Mouse (Mus musculus) forebrain, embryonic 16.5 days (tissue): ENCODE measurements around the gene Hmgb3. TPM values are rescaled to one million over a fixed set of nuclear protein-coding genes. Genes with fewer than 3 reads are reported as not detected.
A peak's percentile ranks its signal among the peaks of the same experiment; 100 is the strongest.

Source experiments
- ATAC-seq: fragments of 200-750 bp; cut with Nextera tagmentation; 2 replicates; pipeline ENCODE4 v1.8.0; 2017; ENCODE audit warnings: mild to moderate bottlenecking, moderate library complexity
- H3K27ac ChIP-seq: fragments of 300-500 bp; sonication (generic); 2 replicates; pipeline ENCODE4 v1.5.1; 2014; ENCODE audit warnings: low read length, control low read depth
- H3K27me3 ChIP-seq: fragments of 300-500 bp; sonication (generic); replicated peaks from 2 replicates; pipeline ENCODE4 v1.6.1; 2014; ENCODE audit warnings: low read length; ENCODE audit not compliant: control insufficient read depth, insufficient read depth
- H3K36me3 ChIP-seq: fragments of 300-500 bp; sonication (generic); 2 replicates; pipeline ENCODE4 v1.6.1; 2014; ENCODE audit not compliant: control insufficient read depth, insufficient read depth
- H3K4me1 ChIP-seq: fragments of 300-500 bp; sonication (generic); replicated peaks from 2 replicates; pipeline ENCODE4 v1.6.1; 2014; ENCODE audit warnings: low read length; ENCODE audit not compliant: control insufficient read depth, insufficient read depth
- H3K4me2 ChIP-seq: fragments of 300-500 bp; sonication (generic); 2 replicates; pipeline ENCODE4 v1.6.1; 2014; ENCODE audit warnings: mild to moderate bottlenecking, low read length, control low read depth
- H3K4me3 ChIP-seq: fragments of 300-500 bp; sonication (generic); replicated peaks from 2 replicates; pipeline ENCODE4 v1.5.1; 2014; ENCODE audit warnings: mild to moderate bottlenecking, low read length, control low read depth
- H3K9ac ChIP-seq: fragments of 300-500 bp; sonication (generic); replicated peaks from 2 replicates; pipeline ENCODE4 v1.6.1; 2014; ENCODE audit warnings: low read depth, low read length, control low read depth
- H3K9me3 ChIP-seq: fragments of 300-500 bp; sonication (generic); 2 replicates; pipeline ENCODE4 v1.6.1; 2016; ENCODE audit warnings: low read length; ENCODE audit not compliant: control insufficient read depth
- WGBS: fragments of 180-500 bp; shearing (Covaris S2); extraction: QIAGEN DNeasy Blood & Tissue Kit; methylation state at CpG from one replicate; pipeline ENCODE4 v1.1.7; 2014; 5-methylcytosine and 5-hydroxymethylcytosine counted together
- microRNA-seq: library from miRNA; unstranded; fragments of <30 nt; microRNA quantifications from one replicate; pipeline ENCODE4, GENCODE M21; 2017
- polyA plus RNA-seq: library from polyadenylated mRNA; unstranded; fragments of >200 nt; fragmentation: Nextera tagmentation; extraction: Ambion mirVana; gene quantifications from 2 replicates; pipeline ENCODE4 v1.2.1, GENCODE M21; 2015

Hmgb3 gene
- polyA plus RNA-seq, 1 experiment from 2014 or later = 535 TPM

DNA sequence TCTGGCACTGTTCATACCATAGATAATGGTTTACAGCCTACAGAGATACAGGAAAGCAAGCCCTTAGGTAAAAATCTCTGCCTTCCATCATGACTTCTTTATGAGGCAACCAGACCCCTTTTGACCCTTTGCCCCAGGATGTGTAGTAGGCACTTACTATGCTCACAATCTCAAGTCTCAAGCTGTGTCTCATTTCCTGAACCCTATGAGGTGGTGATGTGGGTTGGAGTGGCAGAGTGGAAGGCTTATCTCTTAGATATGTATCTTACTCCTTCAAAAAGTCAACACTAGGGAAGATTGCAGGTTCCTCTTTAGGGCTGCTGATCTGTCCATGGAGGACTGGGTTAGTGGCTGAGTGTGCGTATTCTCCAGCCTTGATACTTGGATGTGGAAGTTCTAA, 5.1 kb downstream of the Hmgb3 start:
- H3K27me3 ChIP-seq = no peaks in the 10 kb centered on the region
- peaks cover 4% of the 10 kb centered on the region for H3K4me1 ChIP-seq
- no peak overlapping the region for H3K9ac ChIP-seq
- ATAC-seq = no peak
- H3K4me2 ChIP-seq = no peak overlapping the region
- H3K9me3 ChIP-seq = no peaks in the 10 kb centered on the region
- 95% methylated on average over 1 of the region's 1 CpGs for WGBS
- no peak overlapping the region for H3K27ac ChIP-seq
- no peaks in the 10 kb centered on the region for H3K36me3 ChIP-seq
- H3K4me3 ChIP-seq = no peak overlapping the region

DNA sequence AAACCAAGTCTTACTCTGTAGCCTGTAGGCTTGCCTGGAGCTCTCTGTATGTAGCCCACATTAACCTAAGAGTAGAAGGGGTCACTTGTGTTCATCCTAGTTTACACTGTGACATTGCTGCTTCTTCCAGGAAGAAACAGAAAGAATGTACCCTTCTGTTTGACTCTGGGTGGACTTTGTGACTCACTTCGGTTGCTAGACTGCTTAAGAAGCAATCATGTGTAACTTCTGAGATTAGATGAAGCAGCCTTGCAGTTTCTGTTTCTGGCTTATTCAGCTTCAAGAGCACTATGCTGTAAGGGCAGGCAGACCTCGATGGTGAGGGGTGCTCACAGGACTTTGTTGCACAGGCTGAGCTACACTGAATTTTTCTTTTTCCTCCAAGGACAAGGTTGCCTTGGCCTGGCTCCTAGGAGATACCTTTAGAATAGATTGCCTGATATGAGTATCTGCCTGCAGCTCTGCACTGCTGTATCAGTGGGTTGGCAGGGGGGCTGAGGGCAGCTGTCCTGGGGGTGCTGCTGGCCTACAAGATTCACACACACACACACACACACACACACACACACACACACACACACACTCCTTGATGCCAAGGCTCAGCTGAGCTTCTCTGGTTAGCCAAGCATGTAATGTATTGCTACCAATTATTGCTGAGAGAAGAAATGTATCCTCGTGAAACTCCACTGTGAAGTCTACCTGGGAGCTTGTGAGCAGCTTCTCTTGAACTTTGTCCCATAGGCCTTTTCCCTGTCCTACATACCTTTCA, 17.6 kb downstream of the Hmgb3 start:
- 68% methylated on average over 3 of the region's 3 CpGs for WGBS
- H3K27ac ChIP-seq = no peak overlapping the region

GRCm38 (mm10) chrX:71575550-71575949, 19.8 kb downstream of the Hmgb3 start:
- Histone ChIP-seq H3K4me1 (no peaks in the 10 kb centered on the region), H3K4me3 (no peak overlapping the region), H3K4me2 (no peak overlapping the region), H3K9me3 (no peaks in the 10 kb centered on the region), H3K36me3 (no peaks in the 10 kb centered on the region), H3K27me3 (no peaks in the 10 kb centered on the region), H3K9ac (no peak overlapping the region), H3K27ac (no peak overlapping the region)
- no peak for ATAC-seq
- 60% methylated on average over 2 of the region's 2 CpGs for WGBS

More for the DNA sequence above, 17.6 kb downstream of the Hmgb3 start:
- no peaks in the 10 kb centered on the region for H3K27me3 ChIP-seq
- no peaks in the 10 kb centered on the region for H3K36me3 ChIP-seq
- H3K4me1 ChIP-seq = no peaks in the 10 kb centered on the region
- H3K4me2 ChIP-seq = no peak overlapping the region
- H3K9ac ChIP-seq = no peak overlapping the region
- no peak overlapping the region for H3K4me3 ChIP-seq
- ATAC-seq = no peak
- H3K9me3 ChIP-seq = no peaks in the 10 kb centered on the region

GRCm38 (mm10) chrX:71589181-71589580, 33.5 kb downstream of the Hmgb3 start:
- no peak overlapping the region for H3K4me2 ChIP-seq
- H3K27me3 ChIP-seq = no peaks in the 10 kb centered on the region
- H3K27ac ChIP-seq = no peak overlapping the region
- H3K4me1 ChIP-seq = no peaks in the 10 kb centered on the region
- no peak overlapping the region for H3K9ac ChIP-seq
- H3K4me3 ChIP-seq = no peak overlapping the region
- 53% methylated on average over 1 of the region's 1 CpGs for WGBS
- H3K36me3 ChIP-seq = no peaks in the 10 kb centered on the region
- no peak for ATAC-seq
- H3K9me3 ChIP-seq = no peaks in the 10 kb centered on the region

- Histone ChIP-seq H3K4me3 (peak overlapping the region; percentile 32), H3K4me1 (no peaks in the 10 kb centered on the region), H3K27ac (no peak overlapping the region), H3K36me3 (no peaks in the 10 kb centered on the region), H3K9me3 (no peaks in the 10 kb centered on the region), H3K4me2 (peak overlapping the region; percentile 56), H3K9ac (0 out of 2 replicates have a peak overlapping the region, but pooled peaks have one; percentile 11), H3K27me3 (no peaks in the 10 kb centered on the region)
- peak; percentile 92 for ATAC-seq
- WGBS = 15% methylated on average over 23 of the region's 25 CpGs
Measured at GRCm38 (mm10) chrX:71601052-71601611, 45.4 kb downstream of the Hmgb3 start.

Small RNAs within 50 kb of the gene (microRNA-seq; reads per million reads assigned to microRNA genes)
- not detected for gene Gm23945

Other genes starting within 250 kb of the Hmgb3 start
- 18.2 and 19.3 TPM in 2 replicates for gene Mtmr1, start 191.2 kb upstream of the Hmgb3 start, polyA plus RNA-seq
- gene Cd99l2, start 63.1 kb upstream of the Hmgb3 start, polyA plus RNA-seq = 64.6 and 71.6 TPM in 2 replicates
- 0.63 and 4.1 TPM in 2 replicates for gene Gpr50, start 107.7 kb downstream of the Hmgb3 start, polyA plus RNA-seq